Mouse (Mus musculus) intestine, embryonic 15.5 days (tissue): ENCODE data around the gene Alk. TPM values are rescaled to one million over a fixed set of nuclear protein-coding genes. Genes with fewer than 3 reads are reported as not detected.

Experiments used
- ATAC-seq: fragments of 200-750 bp; cut with Nextera tagmentation; 2 replicates; pipeline ENCODE4 v1.8.0; 2017; ENCODE audit warnings: moderate TSS enrichment, moderate library complexity
- H3K27ac ChIP-seq: fragments of 300-500 bp; sonication (generic); 2 replicates; pipeline ENCODE4 v1.5.1; 2015; ENCODE audit warnings: mild to moderate bottlenecking, inconsistent platforms
- H3K27me3 ChIP-seq: fragments of 300-500 bp; sonication (generic); replicated peaks from 2 replicates; pipeline ENCODE4 v1.6.1; 2015; ENCODE audit warnings: inconsistent platforms
- H3K36me3 ChIP-seq: fragments of 300-500 bp; sonication (generic); 2 replicates; pipeline ENCODE4 v1.6.1; 2015; ENCODE audit warnings: inconsistent platforms
- H3K4me1 ChIP-seq: fragments of 300-500 bp; sonication (generic); replicated peaks from 2 replicates; pipeline ENCODE4 v1.6.1; 2015; ENCODE audit warnings: inconsistent platforms
- H3K4me2 ChIP-seq: fragments of 300-500 bp; sonication (generic); replicated peaks from 2 replicates; pipeline ENCODE4 v1.6.1; 2015; ENCODE audit warnings: mild to moderate bottlenecking, inconsistent platforms
- H3K4me3 ChIP-seq: fragments of 300-500 bp; sonication (generic); replicated peaks from 2 replicates; pipeline ENCODE4 v1.5.1; 2015; ENCODE audit warnings: inconsistent platforms
- H3K9ac ChIP-seq: fragments of 300-500 bp; sonication (generic); 2 replicates; pipeline ENCODE4 v1.6.1; 2015; ENCODE audit warnings: inconsistent platforms
- H3K9me3 ChIP-seq: fragments of 300-500 bp; sonication (generic); 2 replicates; pipeline ENCODE4 v1.6.1; 2016; ENCODE audit warnings: inconsistent platforms
- WGBS: fragments of 180-500 bp; shearing (Covaris S2); methylation state at CpG from one replicate; pipeline ENCODE4 v1.1.7; 2015; 5-methylcytosine and 5-hydroxymethylcytosine counted together
- polyA plus RNA-seq: library from polyadenylated mRNA; unstranded; fragments of >200 nt; fragmentation: Nextera tagmentation; extraction: Ambion mirVana; gene quantifications from 2 replicates; pipeline ENCODE4 v1.2.1, GENCODE M21; 2015

Gene Alk
- polyA plus RNA-seq, 1 experiment from 2014 or later: 0.78 TPM

DNA sequence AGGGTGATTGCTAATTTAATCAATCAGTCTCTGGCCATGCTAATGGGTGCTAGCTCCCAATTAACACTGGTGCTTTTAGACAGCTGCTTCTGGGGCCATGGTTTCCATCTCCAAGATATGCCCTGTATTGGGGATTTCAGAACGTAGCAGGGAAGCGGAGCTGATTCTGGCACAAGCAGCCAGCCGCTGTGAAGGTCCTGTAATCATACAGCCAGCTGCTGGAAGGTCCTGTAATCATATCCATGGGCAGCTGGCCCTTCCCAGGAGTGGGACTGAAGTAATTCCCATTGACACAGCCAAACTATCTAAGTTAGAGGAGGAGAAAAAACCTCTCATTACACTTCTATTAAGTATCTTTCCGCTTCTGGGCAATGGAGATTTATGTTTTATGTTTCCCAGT lies 242.5 kb downstream of the Alk start:
- Histone ChIP-seq H3K27ac (no peak overlapping the region), H3K36me3 (no peaks in the 10 kb centered on the region), H3K4me2 (no peak overlapping the region), H3K4me3 (no peak overlapping the region), H3K9me3 (no peaks in the 10 kb centered on the region), H3K4me1 (no peaks in the 10 kb centered on the region), H3K9ac (no peak overlapping the region), H3K27me3 (no peaks in the 10 kb centered on the region)
- WGBS: 70% methylated on average over 4 of the region's 4 CpGs
- no peak for ATAC-seq

DNA sequence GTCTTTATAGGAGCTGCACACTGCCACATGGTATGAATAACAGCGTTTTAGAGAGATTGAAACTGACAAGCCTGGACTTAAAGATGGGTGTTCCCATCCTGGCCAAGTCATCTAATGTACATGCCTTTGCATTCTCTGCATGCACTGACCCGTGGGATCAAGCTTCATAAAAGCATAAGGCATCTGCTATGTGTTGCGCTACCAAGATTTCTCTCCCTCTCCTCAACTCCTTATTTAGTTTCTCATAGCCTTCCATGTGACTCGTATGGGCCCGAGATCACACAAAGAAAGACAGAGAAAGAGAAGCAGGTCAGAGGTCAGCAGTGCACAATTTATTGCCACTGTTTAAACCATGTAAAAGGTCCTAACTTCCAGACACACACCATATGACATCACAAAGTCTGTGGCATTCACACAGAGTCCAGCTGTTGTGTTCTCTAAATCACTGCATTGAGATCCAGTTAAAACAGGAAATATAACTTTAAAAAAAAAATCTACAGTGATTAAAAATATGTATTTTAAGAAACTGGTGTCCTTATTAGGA lies 247.6 kb downstream of the Alk start:
- WGBS: 45% methylated on average over 5 of the region's 5 CpGs
- no peaks in the 10 kb centered on the region for H3K27me3 ChIP-seq
- no peak overlapping the region for H3K9ac ChIP-seq
- no peaks in the 10 kb centered on the region for H3K4me1 ChIP-seq
- no peaks in the 10 kb centered on the region for H3K9me3 ChIP-seq
- H3K4me3 ChIP-seq: no peak overlapping the region
- ATAC-seq: peak; percentile 41; the same call in 1 of the 2 replicates
- no peaks in the 10 kb centered on the region for H3K36me3 ChIP-seq
- H3K4me2 ChIP-seq: no peak overlapping the region
- H3K27ac ChIP-seq: no peak overlapping the region

DNA sequence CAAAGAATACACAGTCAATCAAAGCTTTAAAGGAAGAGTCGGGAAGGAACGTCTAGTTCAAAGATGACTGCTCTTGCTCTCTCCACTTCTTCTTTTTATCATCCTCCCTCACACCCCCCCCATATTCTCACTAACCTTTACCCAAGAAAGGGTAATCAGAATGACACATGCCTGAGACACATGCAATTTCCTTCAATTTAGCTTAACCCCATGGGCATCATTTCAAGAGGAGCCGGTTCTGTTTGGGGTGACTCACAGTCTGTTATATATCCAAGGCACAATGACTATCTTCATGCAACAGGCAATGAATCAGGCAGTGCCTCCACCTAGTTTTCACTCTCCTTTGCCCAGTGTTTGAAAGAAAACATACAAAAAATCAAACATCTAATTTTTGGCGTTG lies 265.0 kb downstream of the Alk start:
- Histone ChIP-seq H3K4me3 (no peak overlapping the region), H3K9me3 (no peaks in the 10 kb centered on the region), H3K27ac (no peak overlapping the region), H3K9ac (no peak overlapping the region), H3K4me2 (no peak overlapping the region), H3K27me3 (no peaks in the 10 kb centered on the region), H3K36me3 (no peaks in the 10 kb centered on the region), H3K4me1 (no peaks in the 10 kb centered on the region)
- ATAC-seq: no peak
- 88% methylated on average over 4 of the region's 4 CpGs for WGBS

DNA sequence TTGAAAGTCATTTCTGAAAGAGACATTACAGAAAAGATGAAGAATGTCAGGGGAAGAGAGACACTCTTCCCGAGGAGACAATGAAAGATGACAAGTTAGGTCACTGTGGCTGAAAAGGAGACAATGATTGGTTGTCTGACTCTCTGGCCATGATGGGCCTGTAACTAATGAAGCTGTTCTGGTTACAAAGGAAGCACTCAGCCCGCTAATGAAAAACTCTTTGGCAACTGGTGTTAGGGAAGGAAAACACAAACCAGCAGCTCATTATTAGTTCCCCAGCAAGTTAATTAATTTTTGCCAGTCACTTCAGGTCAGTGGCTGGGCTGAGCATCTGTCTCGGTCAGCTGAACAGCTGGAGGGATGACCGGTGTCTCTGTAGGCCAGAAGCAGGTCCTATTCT lies 271.5 kb downstream of the Alk start:
- no peaks in the 10 kb centered on the region for H3K36me3 ChIP-seq
- H3K9me3 ChIP-seq: no peaks in the 10 kb centered on the region
- no peak overlapping the region for H3K4me3 ChIP-seq
- no peaks in the 10 kb centered on the region for H3K4me1 ChIP-seq
- H3K27me3 ChIP-seq: no peaks in the 10 kb centered on the region
- no peak overlapping the region for H3K9ac ChIP-seq
- 61% methylated on average over 4 of the region's 4 CpGs for WGBS
- H3K27ac ChIP-seq: no peak overlapping the region
- no peak for ATAC-seq
- no peak overlapping the region for H3K4me2 ChIP-seq

DNA sequence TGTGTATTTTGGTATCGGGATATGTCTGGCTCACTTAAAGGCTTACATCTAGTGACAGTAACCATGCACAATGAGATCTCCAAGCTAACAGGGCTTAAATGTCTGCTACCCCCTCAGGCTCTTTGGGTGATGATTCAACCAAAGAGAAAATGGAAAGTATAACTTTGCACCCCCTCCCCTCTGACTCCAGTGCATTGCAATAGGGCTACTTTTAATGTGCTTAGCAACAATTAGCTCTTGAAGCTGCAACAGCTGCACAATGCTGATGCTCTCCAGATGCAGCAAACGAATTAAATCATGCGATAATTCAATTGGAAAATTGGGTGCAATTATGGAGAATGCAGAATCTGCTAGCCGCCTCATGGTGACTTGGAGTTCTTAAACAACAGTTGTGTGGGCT lies 278.5 kb downstream of the Alk start:
- Histone ChIP-seq H3K9me3 (no peaks in the 10 kb centered on the region), H3K27me3 (no peaks in the 10 kb centered on the region), H3K4me3 (no peak overlapping the region), H3K4me1 (no peaks in the 10 kb centered on the region), H3K36me3 (no peaks in the 10 kb centered on the region), H3K4me2 (no peak overlapping the region), H3K27ac (no peak overlapping the region), H3K9ac (no peak overlapping the region)
- ATAC-seq: peak; percentile 20; the same call in 1 of the 2 replicates
- WGBS: 78% methylated on average over 4 of the region's 4 CpGs

DNA sequence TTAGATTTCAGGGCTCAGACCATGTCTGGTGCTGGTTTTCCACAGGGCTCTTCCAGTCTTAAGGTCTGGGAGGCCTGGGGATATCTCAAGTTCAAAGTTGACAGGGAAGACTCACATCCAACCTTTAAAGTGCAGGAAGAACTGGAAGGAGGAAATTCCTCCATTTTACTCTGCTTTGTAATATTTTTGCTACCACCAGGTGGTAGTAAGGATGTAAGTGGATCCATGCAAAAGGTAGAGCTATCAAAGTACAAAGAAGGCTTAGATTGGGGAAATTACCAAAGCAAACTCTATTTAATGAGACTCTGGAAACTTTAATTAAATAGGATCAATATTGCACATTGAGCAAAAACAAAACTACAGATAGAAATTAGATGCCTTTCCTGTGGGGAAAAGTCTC lies 284.9 kb downstream of the Alk start:
- no peaks in the 10 kb centered on the region for H3K27me3 ChIP-seq
- no peak overlapping the region for H3K4me3 ChIP-seq
- no peak for ATAC-seq
- H3K9ac ChIP-seq: no peak overlapping the region
- no peaks in the 10 kb centered on the region for H3K36me3 ChIP-seq
- no peaks in the 10 kb centered on the region for H3K4me1 ChIP-seq
- H3K27ac ChIP-seq: no peak overlapping the region
- no peak overlapping the region for H3K4me2 ChIP-seq
- H3K9me3 ChIP-seq: no peaks in the 10 kb centered on the region

DNA sequence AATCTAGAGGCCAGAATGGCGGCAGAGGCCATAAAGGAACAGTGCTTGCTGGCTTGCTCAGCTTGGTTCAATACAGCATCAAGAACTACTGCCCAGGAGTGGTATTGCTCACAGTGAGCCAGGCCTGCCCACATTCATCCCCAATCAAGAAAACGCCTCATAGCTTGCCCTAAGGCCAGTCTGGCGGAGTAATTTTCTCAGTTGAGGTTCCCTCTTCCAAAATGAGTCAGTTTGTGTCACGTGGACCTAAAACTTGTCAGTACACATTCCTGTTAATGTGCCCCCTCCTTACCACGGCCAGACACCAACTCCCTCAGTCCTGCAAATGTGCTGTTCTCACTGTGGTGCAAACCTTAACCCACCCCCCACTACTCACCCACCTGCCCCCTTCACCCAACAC lies 304.8 kb downstream of the Alk start:
- Histone ChIP-seq H3K9me3 (no peaks in the 10 kb centered on the region), H3K4me1 (no peaks in the 10 kb centered on the region), H3K4me2 (no peak overlapping the region), H3K9ac (no peak overlapping the region), H3K27ac (no peak overlapping the region), H3K36me3 (no peaks in the 10 kb centered on the region), H3K27me3 (no peaks in the 10 kb centered on the region), H3K4me3 (no peak overlapping the region)
- whole genome bisulfite sequencing: 81% methylated on average over 5 of the region's 5 CpGs
- no peak for ATAC-seq

DNA sequence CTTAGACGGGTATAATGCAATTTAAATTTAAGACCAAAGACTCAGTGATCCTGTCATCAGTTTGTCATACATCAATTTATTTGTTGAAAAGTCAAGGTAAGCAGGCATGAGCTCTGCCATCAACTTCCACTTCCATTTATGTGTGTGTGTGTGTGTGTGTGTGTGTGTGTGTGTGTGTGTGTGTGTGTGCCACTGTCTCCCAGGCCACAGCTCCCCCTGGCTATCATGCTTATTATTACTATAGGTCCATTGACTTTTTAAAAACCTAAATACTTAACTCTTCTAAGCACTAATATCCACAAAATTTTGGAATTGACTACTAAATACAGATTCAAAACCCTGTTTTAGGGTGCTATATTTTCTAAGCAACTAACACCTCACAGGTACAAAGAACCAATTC lies 308.1 kb downstream of the Alk start:
- H3K36me3 ChIP-seq: no peaks in the 10 kb centered on the region
- no peaks in the 10 kb centered on the region for H3K9me3 ChIP-seq
- H3K27me3 ChIP-seq: no peaks in the 10 kb centered on the region
- H3K4me2 ChIP-seq: no peak overlapping the region
- ATAC-seq: no peak
- 89% methylated on average over 1 of the region's 1 CpGs for WGBS
- H3K4me3 ChIP-seq: no peak overlapping the region
- no peak overlapping the region for H3K27ac ChIP-seq
- no peaks in the 10 kb centered on the region for H3K4me1 ChIP-seq
- no peak overlapping the region for H3K9ac ChIP-seq

DNA sequence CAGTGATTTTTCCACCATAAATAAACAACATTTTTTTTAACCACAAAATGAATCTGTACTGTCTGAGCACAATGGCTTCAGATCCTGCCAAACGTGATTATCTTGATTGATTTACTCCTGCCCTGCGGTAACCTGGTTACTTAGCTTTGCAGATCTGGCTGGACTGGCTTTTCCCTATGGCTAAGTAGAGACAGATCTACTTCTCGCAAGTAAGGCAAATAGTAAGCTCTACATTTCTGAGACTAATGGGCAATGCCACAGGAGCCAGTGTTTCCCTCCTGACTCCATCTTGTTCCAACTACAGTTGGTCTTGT lies 311.2 kb downstream of the Alk start:
- 50% methylated on average over 3 of the region's 3 CpGs for WGBS
- H3K36me3 ChIP-seq: no peaks in the 10 kb centered on the region
- no peak overlapping the region for H3K9ac ChIP-seq
- ATAC-seq: no peak
- no peak overlapping the region for H3K27ac ChIP-seq
- H3K4me2 ChIP-seq: no peak overlapping the region
- H3K4me3 ChIP-seq: no peak overlapping the region
- H3K4me1 ChIP-seq: no peaks in the 10 kb centered on the region
- H3K9me3 ChIP-seq: no peaks in the 10 kb centered on the region
- no peaks in the 10 kb centered on the region for H3K27me3 ChIP-seq

DNA sequence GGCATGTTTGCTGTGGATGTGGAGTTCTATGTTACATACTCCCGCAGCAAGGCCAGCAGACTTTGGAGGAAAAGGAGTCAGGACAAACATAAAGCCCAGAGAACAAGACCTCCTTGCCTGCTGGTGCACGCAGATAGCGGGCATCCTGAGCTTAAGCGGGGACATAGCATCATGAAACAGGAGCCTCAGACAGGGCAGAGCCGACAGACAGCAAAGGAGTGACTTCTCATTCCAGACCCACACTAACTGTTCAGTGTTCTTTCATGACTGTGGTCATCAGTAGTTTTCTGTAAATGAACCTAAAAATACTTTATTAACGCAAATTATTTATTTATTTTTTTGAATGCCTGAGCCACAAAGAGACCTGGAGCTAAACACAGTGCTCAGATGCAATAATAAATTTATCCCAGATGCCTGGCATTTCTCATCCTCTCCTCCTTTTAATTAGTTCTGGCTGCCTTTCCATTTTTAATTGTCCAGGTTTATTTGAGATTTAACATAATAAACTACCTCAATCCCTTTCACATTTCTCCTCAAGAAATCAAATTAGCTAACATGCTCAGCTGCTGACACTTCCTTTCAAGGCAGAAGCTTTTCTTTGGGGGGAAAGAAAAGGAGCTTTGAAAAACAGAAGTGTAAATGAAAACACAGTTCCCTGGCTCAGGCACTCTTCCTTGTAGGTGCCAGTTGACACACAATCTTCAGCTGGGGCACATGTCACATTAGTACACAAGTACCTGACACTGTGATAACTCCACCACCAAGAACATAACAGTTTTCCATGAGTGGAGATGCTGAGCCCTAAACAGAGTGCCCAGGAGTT lies 311.8 kb downstream of the Alk start:
- no peak for ATAC-seq
- H3K9ac ChIP-seq: no peak overlapping the region
- no peak overlapping the region for H3K27ac ChIP-seq
- H3K27me3 ChIP-seq: no peaks in the 10 kb centered on the region
- no peaks in the 10 kb centered on the region for H3K36me3 ChIP-seq
- no peaks in the 10 kb centered on the region for H3K4me1 ChIP-seq
- no peaks in the 10 kb centered on the region for H3K9me3 ChIP-seq
- no peak overlapping the region for H3K4me2 ChIP-seq
- H3K4me3 ChIP-seq: no peak overlapping the region
- 77% methylated on average over 6 of the region's 6 CpGs for WGBS

DNA sequence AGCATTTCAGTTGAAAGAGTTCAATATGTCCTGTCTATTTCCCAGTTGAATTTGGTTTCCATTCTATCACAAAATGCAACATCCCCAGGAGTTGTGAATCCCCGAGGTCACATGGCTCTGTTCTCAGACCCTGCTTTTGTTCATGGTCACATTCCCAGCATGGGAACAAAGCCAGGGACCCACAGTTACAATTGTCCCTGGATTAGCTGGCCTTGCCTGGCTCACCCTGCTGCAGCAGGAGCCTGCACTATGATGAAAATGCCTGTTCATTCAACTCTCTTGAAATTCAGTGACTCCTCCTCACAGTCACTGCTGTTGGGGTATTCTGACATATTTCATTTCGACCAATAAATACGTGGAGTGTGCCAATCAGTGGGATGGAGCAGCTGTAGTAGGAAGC lies 318.5 kb downstream of the Alk start:
- Histone ChIP-seq H3K9me3 (no peaks in the 10 kb centered on the region), H3K4me2 (no peak overlapping the region), H3K9ac (no peak overlapping the region), H3K36me3 (no peaks in the 10 kb centered on the region), H3K4me1 (no peaks in the 10 kb centered on the region), H3K27ac (no peak overlapping the region), H3K27me3 (no peaks in the 10 kb centered on the region), H3K4me3 (no peak overlapping the region)
- ATAC-seq: no peak
- WGBS: 65% methylated on average over 3 of the region's 3 CpGs

DNA sequence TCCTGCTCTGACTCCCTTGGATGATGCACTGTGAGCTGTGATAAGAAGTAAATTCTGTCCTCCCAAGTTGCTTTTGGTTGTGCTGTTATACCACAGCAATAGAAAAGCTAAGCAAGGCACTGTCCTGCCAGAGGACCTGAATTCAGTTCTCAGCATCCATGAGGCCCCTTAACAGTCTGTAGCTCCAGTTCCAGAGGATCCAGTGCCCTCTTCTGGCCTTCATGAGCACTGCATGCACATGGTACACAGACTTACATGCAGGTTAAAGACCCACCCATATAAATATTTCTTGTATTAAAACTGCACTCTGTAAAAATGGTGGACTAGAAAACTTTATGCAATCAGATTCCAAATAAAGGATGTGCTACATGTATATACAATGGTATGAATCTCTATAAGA lies 326.1 kb downstream of the Alk start:
- Histone ChIP-seq H3K4me3 (no peak overlapping the region), H3K4me2 (no peak overlapping the region), H3K4me1 (no peaks in the 10 kb centered on the region), H3K36me3 (no peaks in the 10 kb centered on the region), H3K9ac (no peak overlapping the region), H3K9me3 (no peaks in the 10 kb centered on the region), H3K27ac (no peak overlapping the region), H3K27me3 (no peaks in the 10 kb centered on the region)
- ATAC-seq: no peak

DNA sequence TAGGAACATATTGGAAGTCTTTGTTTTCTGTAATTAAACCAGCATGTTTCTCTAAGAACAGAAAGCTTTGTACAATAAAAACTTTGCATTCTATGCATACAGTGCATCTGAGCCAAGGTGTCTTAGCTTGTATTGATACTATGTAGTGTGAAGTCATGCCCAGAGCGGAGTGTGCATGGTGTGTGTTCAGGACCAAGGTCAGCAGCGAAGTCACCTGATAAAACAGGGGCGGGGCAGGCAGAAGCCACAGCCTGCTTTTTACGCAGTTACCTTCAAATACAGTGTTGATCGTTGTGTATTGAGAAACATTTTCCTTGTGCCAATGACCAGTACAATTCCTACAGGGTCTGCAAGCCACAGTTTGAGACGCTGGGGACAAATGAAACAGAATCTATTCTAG lies 327.6 kb downstream of the Alk start:
- no peak overlapping the region for H3K9ac ChIP-seq
- 69% methylated on average over 6 of the region's 6 CpGs for WGBS
- no peak overlapping the region for H3K27ac ChIP-seq
- H3K4me2 ChIP-seq: no peak overlapping the region
- no peak for ATAC-seq
- H3K4me1 ChIP-seq: no peaks in the 10 kb centered on the region
- no peaks in the 10 kb centered on the region for H3K27me3 ChIP-seq
- H3K9me3 ChIP-seq: no peaks in the 10 kb centered on the region
- H3K4me3 ChIP-seq: no peak overlapping the region
- H3K36me3 ChIP-seq: no peaks in the 10 kb centered on the region
